Mouse (Mus musculus) CH12.LX (cell line): Measurements from ENCODE around the gene Scn8a. TPM values are rescaled to one million over a fixed set of nuclear protein-coding genes. Genes with fewer than 3 reads are reported as not detected.

Experiments used
- DNase-seq: peaks from one replicate; pipeline ENCODE4 v3.0.0-alpha.2; 2013; ENCODE audit errors: extremely low read depth
- H3K27ac ChIP-seq: 2 replicates; pipeline ENCODE4 v1.5.1; 2012; ENCODE audit warnings: low read depth, mild to moderate bottlenecking, control low read depth, moderate library complexity; ENCODE audit not compliant: insufficient read depth
- H3K27me3 ChIP-seq: replicated peaks from 2 replicates; pipeline ENCODE3; 2012; ENCODE audit warnings: inconsistent platforms
- H3K36me3 ChIP-seq, 2 experiments: replicated peaks in 1 of 2; 2 replicates each; pipeline versions ENCODE3 to v1.6.1; 2012; ENCODE audit warnings: inconsistent platforms in 1 of 2, low read length in 1 of 2, mild to moderate bottlenecking in 1 of 2, mixed read lengths in 1 of 2, moderate library complexity in 1 of 2; ENCODE audit not compliant: control insufficient read depth in 1 of 2, insufficient read depth in 1 of 2
- H3K4me1 ChIP-seq, 2 experiments: 2 replicates each; pipeline ENCODE4 v1.6.1; 2012; ENCODE audit warnings: inconsistent platforms in 1 of 2, moderate library complexity in 1 of 2; ENCODE audit not compliant: insufficient read depth in 2 of 2, control insufficient read depth in 1 of 2
- H3K4me2 ChIP-seq: 2 replicates; pipeline ENCODE4 v1.6.1; 2012; ENCODE audit warnings: low read depth, mild to moderate bottlenecking, control low read depth; ENCODE audit not compliant: poor library complexity, insufficient read depth, severe bottlenecking
- H3K4me3 ChIP-seq, 3 experiments: fragments of 150-350 bp in 1 of 3; sonication (generic) in 1 of 3; replicated peaks in 1 of 3; 2 replicates each; pipeline versions ENCODE3 to v1.5.1; 2011 to 2012; ENCODE audit warnings: low read depth in 2 of 3, low read length in 2 of 3, mild to moderate bottlenecking in 2 of 3, moderate library complexity in 2 of 3, control low read depth in 1 of 3, improper control_type of control experiment in 1 of 3, inconsistent platforms in 1 of 3, mixed read lengths in 1 of 3; ENCODE audit not compliant: poor library complexity in 1 of 3
- H3K79me2 ChIP-seq: replicated peaks from 2 replicates; pipeline ENCODE4 v1.6.1; 2012; ENCODE audit warnings: mild to moderate bottlenecking, moderate library complexity; ENCODE audit not compliant: control insufficient read depth, poor library complexity, insufficient read depth, severe bottlenecking; ENCODE audit errors: extremely low read depth
- H3K9ac ChIP-seq: 2 replicates; pipeline ENCODE4 v1.6.1; 2012; ENCODE audit warnings: low read depth, mild to moderate bottlenecking, control low read depth, moderate library complexity; ENCODE audit not compliant: insufficient read depth
- H3K9me3 ChIP-seq: replicated peaks from 2 replicates; pipeline ENCODE3; 2012; ENCODE audit warnings: low read length, inconsistent platforms, mixed read lengths
- E2F4 ChIP-seq: IDR thresholded peaks from 2 replicates; pipeline ENCODE4 v1.6.1; 2011; ENCODE audit warnings: low read depth, low read length, improper control_type of control experiment; ENCODE audit not compliant: insufficient replicate concordance
- ELF1 ChIP-seq: IDR thresholded peaks from 2 replicates; pipeline ENCODE4 v1.6.1; 2014; ENCODE audit warnings: low read depth, mild to moderate bottlenecking, inconsistent platforms, low read length, improper control_type of control experiment
- EP300 ChIP-seq: IDR thresholded peaks from 2 replicates; pipeline ENCODE4 v1.6.1; 2011; ENCODE audit warnings: low read length, improper control_type of control experiment
- ETS1 ChIP-seq: conservative IDR thresholded peaks from 2 replicates; pipeline ENCODE4 v1.6.1; 2012; ENCODE audit warnings: low read depth, mild to moderate bottlenecking, inconsistent platforms, low read length, improper control_type of control experiment, moderate library complexity
- JUN ChIP-seq: IDR thresholded peaks from 2 replicates; pipeline ENCODE4 v1.6.1; 2011; ENCODE audit warnings: low read depth, mild to moderate bottlenecking, low read length, improper control_type of control experiment, moderate library complexity; ENCODE audit not compliant: insufficient read depth
- JUND ChIP-seq: conservative IDR thresholded peaks from 2 replicates; pipeline ENCODE4 v1.6.1; 2011; ENCODE audit warnings: low read depth, low read length, improper control_type of control experiment
- MAZ ChIP-seq: IDR thresholded peaks from 2 replicates; pipeline ENCODE4 v1.6.1; 2012; ENCODE audit warnings: low read depth, mild to moderate bottlenecking, inconsistent platforms, low read length, improper control_type of control experiment, moderate library complexity
- MYC ChIP-seq: IDR thresholded peaks from 2 replicates; pipeline ENCODE4 v1.6.1; 2011; ENCODE audit warnings: low read depth, mild to moderate bottlenecking, improper control_type of control experiment, low read length
- POLR2A ChIP-seq: IDR thresholded peaks from 2 replicates; pipeline ENCODE4 v1.6.1; 2011; ENCODE audit warnings: low read depth, mild to moderate bottlenecking, improper control_type of control experiment, low read length
- POLR2AphosphoS2 ChIP-seq: IDR thresholded peaks from 2 replicates; pipeline ENCODE4 v1.6.1; 2011; ENCODE audit warnings: low read depth, low read length, improper control_type of control experiment
- RCOR1 ChIP-seq: conservative IDR thresholded peaks from 2 replicates; pipeline ENCODE4 v1.6.1; 2012; ENCODE audit warnings: low read depth, mild to moderate bottlenecking, inconsistent platforms, low read length, improper control_type of control experiment
- USF1 ChIP-seq: IDR thresholded peaks from 2 replicates; pipeline ENCODE4 v1.6.1; 2014; ENCODE audit warnings: low read depth, mild to moderate bottlenecking, inconsistent platforms, low read length, improper control_type of control experiment
- ZKSCAN1 ChIP-seq: IDR thresholded peaks from 2 replicates; pipeline ENCODE4 v1.6.1; 2012; ENCODE audit warnings: low read depth, inconsistent platforms, low read length, improper control_type of control experiment, borderline replicate concordance
- ZMIZ1 ChIP-seq: IDR thresholded peaks from 2 replicates; pipeline ENCODE4 v1.6.1; 2012; ENCODE audit warnings: low read depth, mild to moderate bottlenecking, inconsistent platforms, low read length, improper control_type of control experiment
- dilution Hi-C: fragments of 300-500 bp; cut with MboI; formaldehyde crosslinking; loops from 2 replicates; pipeline ENCODE4 v1.14.3; 2020; ENCODE audit warnings: low sequenced_read_pairs; ENCODE audit not compliant: extremely low pct_unique_long_range_greater_than_20kb, extremely low pct_ligation_motif_present
- in situ Hi-C: fragments of 300-500 bp; cut with MboI; formaldehyde crosslinking; loops from 3 replicates; pipeline ENCODE4 v1.14.3; 2019; ENCODE audit warnings: low sequenced_read_pairs, low pct_ligation_motif_present, low pct_unique_long_range_greater_than_20kb, mixed read lengths
- polyA plus RNA-seq: library from polyadenylated mRNA; unstranded; fragments of >175 nt; gene quantifications from 2 replicates; pipeline ENCODE4 v1.2.1, GENCODE M21; 2012; ENCODE audit warnings: low read depth; ENCODE audit not compliant: insufficient read length
- total RNA-seq, 2 experiments: library from RNA; depleted of rRNA; stranded (reverse); fragments of 300-350 nt in 1 of 2; fragments of >200 nt in 1 of 2; gene quantifications; 2 replicates each; pipeline ENCODE4 v1.2.3; 2012 to 2014

Gene Scn8a
- total and polyA plus RNA-seq, 3 experiments: 0.13 to 0.39 (median 0.15) TPM

GRCm38 (mm10) chr15:101093988-101094387, 224.3 kb downstream of the Scn8a start:
- dilution Hi-C loops: no loop called here
- Histone ChIP-seq H3K4me3 (no peak overlapping the region), H3K9ac (no peak overlapping the region), H3K4me2 (no peak overlapping the region), H3K4me1 (peaks cover 2 to 6% of the 10 kb centered on the region in 2 experiments; a peak in 3 of 4 replicates), H3K36me3 (no peaks in the 10 kb centered on the region), H3K9me3 (no peaks in the 10 kb centered on the region), H3K79me2 (no peaks in the 10 kb centered on the region), H3K27me3 (peaks cover 61% of the 10 kb centered on the region), H3K27ac (no peak overlapping the region)
- no peak for DNase-seq
- no peak for TF ChIP-seq POLR2AphosphoS2
- TF ChIP-seq MAZ: no peak
- TF ChIP-seq E2F4: no peak
- no peak for TF ChIP-seq ETS1
- no peak for TF ChIP-seq ZKSCAN1
- no peak for TF ChIP-seq JUND
- TF ChIP-seq RCOR1: no peak
- TF ChIP-seq ZMIZ1: no peak
- TF ChIP-seq POLR2A: no peak
- no peak for TF ChIP-seq USF1
- no peak for TF ChIP-seq ELF1
- in situ Hi-C loops: no loop called here

GRCm38 (mm10) chr15:101094979-101095378, 225.3 kb downstream of the Scn8a start:
- H3K4me3 ChIP-seq: no peak overlapping the region
- peaks cover 65% of the 10 kb centered on the region for H3K27me3 ChIP-seq
- no peaks in the 10 kb centered on the region for H3K36me3 ChIP-seq
- H3K9me3 ChIP-seq: no peaks in the 10 kb centered on the region
- TF ChIP-seq MYC (no peak), JUND (no peak), EP300 (no peak), ELF1 (no peak), RCOR1 (no peak)
- peaks cover 2% of the 10 kb centered on the region in 2 experiments; a peak in 2 of 4 replicates for H3K4me1 ChIP-seq
- no peak overlapping the region for H3K9ac ChIP-seq
- dilution Hi-C loops: no loop called here
- H3K27ac ChIP-seq: no peak overlapping the region
- in situ Hi-C loops: no loop called here
- H3K4me2 ChIP-seq: no peak overlapping the region
- H3K79me2 ChIP-seq: no peaks in the 10 kb centered on the region
- no peak for DNase-seq

- Histone ChIP-seq H3K79me2 (no peaks in the 10 kb centered on the region), H3K36me3 (no peaks in the 10 kb centered on the region), H3K27me3 (peaks cover 61% of the 10 kb centered on the region), H3K4me1 (peaks cover 2% of the 10 kb centered on the region in 2 experiments; a peak in 2 of 4 replicates), H3K4me2 (no peak overlapping the region), H3K9me3 (peaks cover under 1% of the 10 kb centered on the region), H3K9ac (no peak overlapping the region), H3K27ac (no peak overlapping the region), H3K4me3 (no peak overlapping the region)
- no peak for TF ChIP-seq USF1
- no peak for TF ChIP-seq JUN
- no peak for DNase-seq
- in situ Hi-C loops: no loop called here
- dilution Hi-C loops: no loop called here
Observed at GRCm38 (mm10) chr15:101095392-101095791, 225.7 kb downstream of the Scn8a start.

Other genes with a start within 250 kb of the Scn8a start
- gene Smagp, start 232.9 kb upstream of the Scn8a start, total RNA-seq (2012; rRNA removed): 4.9 and 7.0 TPM in 2 replicates
- gene Smagp, start 232.9 kb upstream of the Scn8a start, total RNA-seq (2014; rRNA removed): 0.55 and 1.3 TPM in 2 replicates
- gene Smagp, start 232.9 kb upstream of the Scn8a start, polyA plus RNA-seq: 3.2 and 4.8 TPM in 2 replicates
- gene Bin2, start 200.3 kb upstream of the Scn8a start, total RNA-seq (2012; rRNA removed): 60.4 and 64.8 TPM in 2 replicates
- gene Bin2, start 200.3 kb upstream of the Scn8a start, total RNA-seq (2014; rRNA removed): 49.2 and 51.4 TPM in 2 replicates
- 72.8 and 89.9 TPM in 2 replicates for gene Bin2, start 200.3 kb upstream of the Scn8a start, polyA plus RNA-seq
- 4.8 and 5.1 TPM in 2 replicates for gene Cela1, start 181.9 kb upstream of the Scn8a start, total RNA-seq (2012; rRNA removed)
- gene Cela1, start 181.9 kb upstream of the Scn8a start, total RNA-seq (2014; rRNA removed): 1.3 and 1.8 TPM in 2 replicates
- 3.3 TPM in 2 replicates for gene Cela1, start 181.9 kb upstream of the Scn8a start, polyA plus RNA-seq
- 4.4 and 5.0 TPM in 2 replicates for gene Galnt6, start 140.5 kb upstream of the Scn8a start, total RNA-seq (2012; rRNA removed)
- 0.58 and 0.62 TPM in 2 replicates for gene Galnt6, start 140.5 kb upstream of the Scn8a start, total RNA-seq (2014; rRNA removed)
- 2.0 TPM in 2 replicates for gene Galnt6, start 140.5 kb upstream of the Scn8a start, polyA plus RNA-seq
- gene Slc4a8, start 108.1 kb upstream of the Scn8a start, total RNA-seq (2012; rRNA removed): 4.1 and 4.7 TPM in 2 replicates
- 5.1 and 7.0 TPM in 2 replicates for gene Slc4a8, start 108.1 kb upstream of the Scn8a start, total RNA-seq (2014; rRNA removed)
- gene Slc4a8, start 108.1 kb upstream of the Scn8a start, polyA plus RNA-seq: 7.2 and 9.6 TPM in 2 replicates
- gene Gm47841, start 177.5 kb downstream of the Scn8a start, total RNA-seq (2012; rRNA removed): not detected in 2 replicates
- gene Gm47841, start 177.5 kb downstream of the Scn8a start, total RNA-seq (2014; rRNA removed): not detected in 2 replicates
- not detected in 2 replicates for gene Gm47841, start 177.5 kb downstream of the Scn8a start, polyA plus RNA-seq
- gene Fignl2, start 208.7 kb downstream of the Scn8a start, total RNA-seq (2012; rRNA removed): not detected in 2 replicates
- not detected in 2 replicates for gene Fignl2, start 208.7 kb downstream of the Scn8a start, total RNA-seq (2014; rRNA removed)
- not detected in 2 replicates for gene Fignl2, start 208.7 kb downstream of the Scn8a start, polyA plus RNA-seq
- gene Ankrd33, start 245.9 kb downstream of the Scn8a start, total RNA-seq (2012; rRNA removed): not detected in 2 replicates
- gene Ankrd33, start 245.9 kb downstream of the Scn8a start, total RNA-seq (2014; rRNA removed): not detected in 2 replicates
- gene Ankrd33, start 245.9 kb downstream of the Scn8a start, polyA plus RNA-seq: not detected in 2 replicates